Mouse (Mus musculus) neural tube, embryonic 11.5 days (tissue): ENCODE measurements at regions not wholly inside any gene's neighbourhood (a gene's known extent, or its start where the extent isn't known, plus 50 kb on each side); places are given as distances from the start of the nearest gene placed in this dataset.

Experiments
- ATAC-seq: fragments of 200-750 bp; cut with Nextera tagmentation; 2 replicates; pipeline ENCODE4 v1.8.0; 2017; ENCODE audit warnings: moderate number of reproducible peaks, mild to moderate bottlenecking, moderate TSS enrichment, moderate library complexity; ENCODE audit not compliant: insufficient read depth, low FRiP score, low TSS enrichment
- DNase-seq: peaks from one replicate; pipeline ENCODE4 v3.0.0-alpha.2; 2015; ENCODE audit warnings: low spot score
- H3K27ac ChIP-seq: fragments of 300-500 bp; sonication (generic); 2 replicates; pipeline ENCODE4 v1.5.1; 2014; ENCODE audit warnings: low read depth, mild to moderate bottlenecking, low read length
- H3K27me3 ChIP-seq: fragments of 300-500 bp; sonication (generic); 2 replicates; pipeline ENCODE4 v1.6.1; 2014; ENCODE audit warnings: mild to moderate bottlenecking, low read length, mixed read lengths; ENCODE audit not compliant: control insufficient read depth, insufficient read depth
- H3K36me3 ChIP-seq: fragments of 300-500 bp; sonication (generic); 2 replicates; pipeline ENCODE4 v1.6.1; 2014; ENCODE audit warnings: mild to moderate bottlenecking, low read length, moderate library complexity, mixed read lengths; ENCODE audit not compliant: control insufficient read depth, insufficient read depth
- H3K4me1 ChIP-seq: fragments of 300-500 bp; sonication (generic); 2 replicates; pipeline ENCODE4 v1.6.1; 2014; ENCODE audit warnings: low read length, mixed read lengths; ENCODE audit not compliant: control insufficient read depth, insufficient read depth
- H3K4me2 ChIP-seq: fragments of 300-500 bp; sonication (generic); 2 replicates; pipeline ENCODE4 v1.6.1; 2014; ENCODE audit warnings: low read depth, mild to moderate bottlenecking, moderate library complexity
- H3K4me3 ChIP-seq: fragments of 300-500 bp; sonication (generic); 2 replicates; pipeline ENCODE4 v1.5.1; 2014; ENCODE audit warnings: low read depth, low read length
- H3K9ac ChIP-seq: fragments of 300-500 bp; sonication (generic); 2 replicates; pipeline ENCODE4 v1.6.1; 2014; ENCODE audit warnings: mild to moderate bottlenecking, low read length
- H3K9me3 ChIP-seq: fragments of 300-500 bp; sonication (generic); 2 replicates; pipeline ENCODE4 v1.6.1; 2016; ENCODE audit warnings: low read length; ENCODE audit not compliant: control insufficient read depth
- WGBS: fragments of 180-500 bp; shearing (Covaris S2); extraction: QIAGEN DNeasy Blood & Tissue Kit; methylation state at CpG from one replicate; pipeline ENCODE4 v1.1.7; 2014; 5-methylcytosine and 5-hydroxymethylcytosine counted together

DNA sequence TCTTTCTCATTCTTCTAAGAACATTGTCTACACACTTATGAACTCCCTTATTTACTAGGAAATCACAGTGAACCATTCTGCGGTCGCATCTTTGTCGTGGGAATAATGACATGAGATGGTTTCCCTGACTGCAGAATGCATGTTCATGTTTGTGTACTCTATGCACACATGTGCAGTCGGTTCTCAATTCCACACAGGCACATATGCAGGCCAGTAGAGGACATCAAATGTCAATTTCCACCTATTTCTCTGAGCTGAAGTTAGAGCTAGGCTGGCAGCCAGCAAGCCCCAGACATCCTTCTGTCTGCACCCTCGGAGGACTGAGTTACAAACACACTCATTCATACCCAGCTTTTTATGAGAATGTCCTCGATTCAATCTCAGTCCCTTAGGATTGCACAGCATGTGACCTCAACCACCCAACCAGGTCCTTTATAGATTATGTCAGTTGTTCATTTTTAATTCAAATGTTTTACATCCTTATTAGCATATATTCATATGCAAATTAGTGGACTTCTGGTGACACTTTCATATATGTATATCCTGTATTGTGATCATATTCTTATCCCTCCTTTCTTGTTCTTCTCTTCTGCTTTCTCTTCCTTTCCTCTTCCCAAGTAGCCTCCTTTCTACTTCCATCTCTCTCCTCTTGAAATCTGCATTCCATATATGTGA lies 202.7 kb downstream of the Rpl36a-ps1 start:
- no peak overlapping the region for H3K4me3 ChIP-seq
- no peak overlapping the region for H3K4me2 ChIP-seq
- DNase-seq (no peak), ATAC-seq (peak; percentile 48; the same call in 1 of the 2 replicates)
- H3K9ac ChIP-seq: no peak overlapping the region
- H3K9me3 ChIP-seq: no peaks in the 10 kb centered on the region
- H3K4me1 ChIP-seq: no peaks in the 10 kb centered on the region
- no peaks in the 10 kb centered on the region for H3K27me3 ChIP-seq
- 82% methylated on average over 6 of the region's 6 CpGs for WGBS
- H3K27ac ChIP-seq: no peak overlapping the region
- H3K36me3 ChIP-seq: no peaks in the 10 kb centered on the region

DNA sequence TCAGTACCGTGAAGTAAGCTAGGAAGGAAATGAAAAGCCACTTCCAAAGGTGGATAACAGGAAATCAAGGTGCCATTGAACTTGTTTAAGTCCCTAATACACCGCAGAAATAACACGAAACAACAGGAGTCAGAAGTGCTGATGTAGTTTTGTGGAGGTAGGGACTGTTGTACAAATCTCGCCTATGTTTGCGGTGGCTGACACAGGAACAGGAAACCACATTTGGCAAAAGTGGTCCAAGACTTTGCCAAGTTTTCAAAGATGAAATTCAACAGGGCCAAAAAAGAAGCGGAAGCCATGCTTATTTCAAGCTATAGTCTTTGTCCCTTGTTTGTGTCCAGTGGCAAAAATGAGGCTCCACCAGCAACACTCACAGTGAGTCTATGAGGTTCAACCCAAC lies 204.3 kb downstream of the Rpl36a-ps1 start:
- ATAC-seq (no peak), DNase-seq (no peak)
- H3K4me2 ChIP-seq: no peak overlapping the region
- 94% methylated on average over 6 of the region's 6 CpGs for WGBS
- H3K27ac ChIP-seq: no peak overlapping the region
- H3K27me3 ChIP-seq: no peaks in the 10 kb centered on the region
- no peaks in the 10 kb centered on the region for H3K9me3 ChIP-seq
- H3K4me3 ChIP-seq: no peak overlapping the region
- H3K9ac ChIP-seq: no peak overlapping the region
- no peaks in the 10 kb centered on the region for H3K4me1 ChIP-seq
- no peaks in the 10 kb centered on the region for H3K36me3 ChIP-seq

DNA sequence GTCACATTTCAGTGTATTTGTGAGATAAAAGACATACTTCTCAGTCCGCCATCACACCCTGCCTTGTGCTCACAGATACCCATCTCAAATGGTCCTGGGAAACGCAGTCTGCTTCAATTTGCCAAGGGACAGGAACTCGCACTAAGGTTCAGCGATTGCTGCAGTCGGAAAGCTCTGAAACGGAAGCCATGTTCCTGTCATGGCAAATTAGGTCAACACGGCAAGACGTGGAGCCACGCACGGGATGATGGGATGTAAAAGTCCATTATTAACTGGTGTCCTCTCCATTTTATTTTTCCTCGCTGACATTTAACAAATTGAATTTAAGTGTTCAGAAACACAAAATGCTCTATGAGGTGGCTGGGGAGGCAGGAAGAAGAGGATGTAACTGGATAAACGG lies 212.4 kb downstream of the Rpl36a-ps1 start:
- Histone ChIP-seq H3K9me3 (no peaks in the 10 kb centered on the region), H3K4me2 (no peak overlapping the region), H3K4me3 (no peak overlapping the region), H3K4me1 (no peaks in the 10 kb centered on the region), H3K36me3 (no peaks in the 10 kb centered on the region), H3K27me3 (no peaks in the 10 kb centered on the region), H3K9ac (no peak overlapping the region), H3K27ac (no peak overlapping the region)
- WGBS: 93% methylated on average over 12 of the region's 12 CpGs
- DNase-seq (no peak), ATAC-seq (no peak)

DNA sequence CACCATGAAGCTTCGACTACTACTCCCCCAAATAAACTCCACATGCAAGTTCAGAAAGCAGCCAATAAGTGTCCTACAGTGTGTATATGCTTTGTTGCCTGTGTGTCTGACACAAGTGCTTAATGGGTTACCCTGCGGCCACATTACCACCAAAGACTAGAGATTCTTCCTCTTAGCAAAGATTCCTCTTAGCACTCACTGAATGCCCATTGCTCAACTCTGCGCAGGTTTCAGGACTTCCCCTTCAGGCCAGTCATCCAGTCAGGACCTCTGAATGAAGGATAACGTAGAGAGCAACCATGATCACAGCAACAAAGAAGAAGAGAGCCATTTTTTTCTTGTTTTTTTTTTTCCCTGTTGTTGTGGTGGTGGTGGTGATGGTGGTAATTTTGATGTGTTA lies 222.0 kb downstream of the Rpl36a-ps1 start:
- H3K9me3 ChIP-seq: no peaks in the 10 kb centered on the region
- H3K4me3 ChIP-seq: no peak overlapping the region
- H3K4me2 ChIP-seq: no peak overlapping the region
- H3K9ac ChIP-seq: no peak overlapping the region
- H3K27me3 ChIP-seq: no peaks in the 10 kb centered on the region
- 84% methylated on average over 4 of the region's 4 CpGs for WGBS
- H3K27ac ChIP-seq: no peak overlapping the region
- no peaks in the 10 kb centered on the region for H3K36me3 ChIP-seq
- ATAC-seq (no peak), DNase-seq (no peak)
- no peaks in the 10 kb centered on the region for H3K4me1 ChIP-seq

DNA sequence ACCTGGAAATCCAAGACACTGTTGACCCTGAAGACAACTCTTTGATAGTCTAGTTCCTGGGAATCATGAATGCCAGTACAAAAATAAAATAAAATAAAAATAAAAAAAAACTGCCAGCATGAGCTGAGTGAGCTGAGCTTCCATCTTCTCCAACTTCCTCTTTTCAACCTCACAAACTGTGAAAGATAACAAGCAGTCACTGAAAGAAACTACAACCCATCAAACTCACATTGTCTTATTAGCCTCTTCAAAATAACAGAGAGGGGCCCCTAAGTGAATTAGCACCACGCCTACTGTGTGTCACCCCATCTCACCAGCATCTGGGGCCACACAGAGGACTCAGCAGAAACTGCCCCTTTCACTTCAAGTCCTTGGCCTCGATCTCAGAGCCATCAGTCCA lies 225.3 kb downstream of the Rpl36a-ps1 start:
- no peak for ATAC-seq

GRCm38 (mm10) chr14:98767481-98767880 lies 226.6 kb downstream of the Rpl36a-ps1 start:
- Histone ChIP-seq H3K9me3 (no peaks in the 10 kb centered on the region), H3K27me3 (no peaks in the 10 kb centered on the region), H3K27ac (no peak overlapping the region), H3K36me3 (no peaks in the 10 kb centered on the region), H3K4me3 (no peak overlapping the region), H3K4me2 (no peak overlapping the region), H3K4me1 (no peaks in the 10 kb centered on the region), H3K9ac (no peak overlapping the region)
- WGBS: 88% methylated on average over 7 of the region's 7 CpGs
- no peak for ATAC-seq
- DNase-seq: no peak

More for the DNA sequence above, 225.3 kb downstream of the Rpl36a-ps1 start:
- no peak overlapping the region for H3K4me3 ChIP-seq
- H3K4me2 ChIP-seq: no peak overlapping the region
- H3K27me3 ChIP-seq: no peaks in the 10 kb centered on the region
- no peak overlapping the region for H3K27ac ChIP-seq
- no peaks in the 10 kb centered on the region for H3K36me3 ChIP-seq
- no peaks in the 10 kb centered on the region for H3K4me1 ChIP-seq
- no peak for DNase-seq
- WGBS: 78% methylated on average over 2 of the region's 2 CpGs
- H3K9ac ChIP-seq: no peak overlapping the region
- no peaks in the 10 kb centered on the region for H3K9me3 ChIP-seq

GRCm38 (mm10) chr14:98765358-98765757 lies 228.8 kb downstream of the Rpl36a-ps1 start:
- ATAC-seq: no peak
- no peaks in the 10 kb centered on the region for H3K4me1 ChIP-seq
- no peak for DNase-seq
- H3K36me3 ChIP-seq: no peaks in the 10 kb centered on the region
- H3K9me3 ChIP-seq: no peaks in the 10 kb centered on the region
- no peak overlapping the region for H3K4me3 ChIP-seq
- no peaks in the 10 kb centered on the region for H3K27me3 ChIP-seq
- H3K27ac ChIP-seq: no peak overlapping the region
- no peak overlapping the region for H3K9ac ChIP-seq
- H3K4me2 ChIP-seq: no peak overlapping the region

GRCm38 (mm10) chr14:98750766-98751165 lies 243.4 kb downstream of the Rpl36a-ps1 start:
- Histone ChIP-seq H3K9me3 (0 out of 2 replicates have a peak, but pooled peaks cover 2% of the 10 kb centered on the region), H3K4me2 (no peak overlapping the region), H3K9ac (no peak overlapping the region), H3K4me1 (no peaks in the 10 kb centered on the region), H3K27ac (no peak overlapping the region), H3K27me3 (no peaks in the 10 kb centered on the region), H3K4me3 (no peak overlapping the region), H3K36me3 (no peaks in the 10 kb centered on the region)
- no peak for DNase-seq
- 90% methylated on average over 6 of the region's 6 CpGs for WGBS
- no peak for ATAC-seq
